Comparison of ENCODE assay signal across 1 mouse cellular context in the genomic region with DNA sequence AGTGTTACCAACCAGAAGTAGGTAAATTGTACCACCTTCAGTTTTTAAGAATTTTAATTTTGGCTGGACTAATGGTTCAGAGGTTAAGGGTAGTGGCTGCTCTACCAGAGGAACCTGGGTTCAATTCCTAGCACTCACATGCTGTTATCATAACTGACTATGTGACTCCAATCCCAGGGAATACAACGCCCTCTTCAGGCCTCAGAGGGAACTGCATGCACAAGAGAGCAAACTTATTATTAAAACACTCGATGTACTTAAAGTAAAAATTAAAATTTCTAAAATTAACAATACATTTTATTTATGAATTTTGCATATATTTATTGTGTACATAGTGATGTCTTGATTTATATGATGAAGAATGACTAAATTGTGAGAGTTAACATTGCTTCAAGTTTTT.
TF ChIP-seq lines count a peak whose summit lies in the region.

No protein-coding gene starts in this region.

TF ChIP-seq in CH12.LX, 34 proteins besides CTCF, POLR2A, EP300 and RAD21:
- no peak for TF ChIP-seq TCF12 (IDR thresholded peaks at IDR 0.05; ENCODE audit: low read depth, low read length)
- TF ChIP-seq RCOR1 (conservative IDR thresholded peaks at IDR 0.05; ENCODE audit: low read depth, low read length): no peak
- no peak for TF ChIP-seq USF2 (conservative IDR thresholded peaks at IDR 0.05; ENCODE audit: low read depth, low read length)
- TF ChIP-seq ZKSCAN1 (IDR thresholded peaks at IDR 0.05; ENCODE audit: borderline replicate concordance, low read depth, low read length): no peak
- no peak for TF ChIP-seq HCFC1 (IDR thresholded peaks at IDR 0.05; ENCODE audit: low read depth, low read length)
- no peak for TF ChIP-seq ETS1 (conservative IDR thresholded peaks at IDR 0.05; ENCODE audit: low read depth, low read length)
- TF ChIP-seq MYC (IDR thresholded peaks at IDR 0.05; ENCODE audit: low read depth, low read length): no peak
- no peak for TF ChIP-seq IRF4 (IDR thresholded peaks at IDR 0.05; ENCODE audit: low read depth, low read length)
- TF ChIP-seq USF1 (IDR thresholded peaks at IDR 0.05; ENCODE audit: low read depth, low read length): no peak
- no peak for TF ChIP-seq JUN (IDR thresholded peaks at IDR 0.05; ENCODE audit: insufficient read depth, low read depth, low read length)
- no peak for TF ChIP-seq KAT2A (IDR thresholded peaks at IDR 0.05; ENCODE audit: insufficient replicate concordance, low read length)
- no peak for TF ChIP-seq GABPA (IDR thresholded peaks at IDR 0.05; ENCODE audit: insufficient replicate concordance, low read depth, low read length)
- no peak for TF ChIP-seq CHD2 (IDR thresholded peaks at IDR 0.05; ENCODE audit: low read length)
- no peak for TF ChIP-seq MAX (IDR thresholded peaks at IDR 0.05; ENCODE audit: low read length)
- no peak for TF ChIP-seq ZMIZ1 (IDR thresholded peaks at IDR 0.05; ENCODE audit: low read depth, low read length)
- TF ChIP-seq PAX5 (IDR thresholded peaks at IDR 0.05; ENCODE audit: low read length): no peak
- TF ChIP-seq MEF2A (IDR thresholded peaks at IDR 0.05; ENCODE audit: borderline replicate concordance, low read depth, low read length): no peak
- TF ChIP-seq ZNF384 (IDR thresholded peaks at IDR 0.05; ENCODE audit: low read depth, low read length): no peak
- no peak for TF ChIP-seq SMC3 (IDR thresholded peaks at IDR 0.05; ENCODE audit: low read depth, low read length)
